Comparison of ENCODE assay signal across 8 mouse cellular contexts in genomic region chr19:40401213-40401612, GRCm38 (mm10).
A peak's percentile ranks its signal among the peaks of the same experiment; 100 is the strongest.
DNase-seq lines count a peak whose midpoint lies in the region; ATAC-seq lines count a peak whose summit lies in the region.

No protein-coding gene starts in this region.

- peak; percentile 60; the same call in 1 of the 2 replicates for ATAC-seq in kidney, embryonic 16.5 days (ENCODE audit: low FRiP score, low TSS enrichment)
- no peak for ATAC-seq in inflammation-experienced regulatory T-cells, adult 6 months

- no peaks in the 10 kb centered on the region for H3K27me3 ChIP-seq in kidney, embryonic 16.5 days (ENCODE audit: insufficient read depth, low read length)

- H3K4me1 ChIP-seq in kidney, embryonic 16.5 days (ENCODE audit: insufficient read depth, low read length) = peaks cover 45% of the 10 kb centered on the region

- H3K9ac ChIP-seq in kidney, embryonic 16.5 days (replicated peaks; ENCODE audit: low read length) = no peak overlapping the region

- H3K36me3 ChIP-seq in kidney, embryonic 16.5 days (ENCODE audit: insufficient read depth, low read length) = no peaks in the 10 kb centered on the region

- H3K27ac ChIP-seq in kidney, embryonic 16.5 days (ENCODE audit: low read length) = peak overlapping the region; percentile 58

- no peaks in the 10 kb centered on the region for H3K9me3 ChIP-seq in kidney, embryonic 16.5 days (ENCODE audit: low read length)

- H3K4me3 ChIP-seq in kidney, embryonic 16.5 days (ENCODE audit: low read length) = no peak overlapping the region

- DNase-seq in kidney, adult 11 months = no peak
- peak; percentile 71 for DNase-seq in adrenal gland, adult 8-10 months
- peak; percentile 60 to 65 for DNase-seq in kidney, postnatal 25 days
- peak; percentile 70 to 79 for DNase-seq in monocyte, adult 2 months (ENCODE audit: low read depth in 1 of 2, low spot score in 2 of 2)
- DNase-seq in gastrocnemius, postnatal 14 days = no peak
- no peak for DNase-seq in cerebellum, adult 11-12 months

- H3K4me2 ChIP-seq in kidney, embryonic 16.5 days (replicated peaks; ENCODE audit: low read depth, low read length) = no peak overlapping the region

- WGBS in kidney, embryonic 16.5 days = 49% methylated on average over 7 of the region's 7 CpGs

- intact Hi-C loops in gastrocnemius, postnatal 14 days (cut with DNase I; ENCODE audit: low total_unique reads) = no loop called here

Comparison
In these comparisons a context has a peak if more than half of its experiments do, and no peak if none do; other contexts are left out.
1. DNase-seq: peak in adrenal gland, adult 8-10 months (single experiment), kidney, postnatal 25 days (2 of 2) and monocyte, adult 2 months (2 of 2); none in kidney, adult 11 months (single experiment), gastrocnemius, postnatal 14 days (single experiment) and cerebellum, adult 11-12 months (single experiment).